ENCODE assay signal across 8 mouse cellular contexts in genomic region chr11:100395861-100396631, GRCm38 (mm10). TPM values are rescaled to one million over a fixed set of nuclear protein-coding genes. Genes with fewer than 3 reads are reported as not detected.
DNase-seq lines count a peak whose midpoint lies in the region; ATAC-seq and TF ChIP-seq lines count a peak whose summit lies in the region.

No protein-coding gene starts in this region.

- peak overlapping the region; percentile 21 for H3K9ac ChIP-seq in forebrain, embryonic 14.5 days (ENCODE audit: low read length)
- peak overlapping the region; percentile 80 for H3K9ac ChIP-seq in intestine, embryonic 14.5 days (ENCODE audit: low read length)
- no peak overlapping the region for H3K9ac ChIP-seq in liver, embryonic 14.5 days (replicated peaks)

- peaks cover 14% of the 10 kb centered on the region; the same call in 1 of the 2 replicates for H3K27me3 ChIP-seq in forebrain, embryonic 14.5 days (replicated peaks; ENCODE audit: control insufficient read depth, insufficient read depth, low read length)
- H3K27me3 ChIP-seq in intestine, embryonic 14.5 days (replicated peaks; ENCODE audit: control insufficient read depth, insufficient read depth, low read length): no peaks in the 10 kb centered on the region
- peaks cover 17% of the 10 kb centered on the region for H3K27me3 ChIP-seq in liver, embryonic 14.5 days (ENCODE audit: control insufficient read depth, insufficient read depth, low read length)

- TF ChIP-seq POLR2A in olfactory bulb, adult 2 months (IDR thresholded peaks at IDR 0.05; ENCODE audit: insufficient read depth, low read depth, low read length): no peak

- DNase-seq in cerebellum, adult 11 months: peak; percentile 69
- no peak for DNase-seq in cerebellum, postnatal 4 days (ENCODE audit: low spot score in 2 of 2)
- DNase-seq in ZHBTc4 (ENCODE audit: low read depth, low spot score): peak; percentile 78
- no peak for DNase-seq in forebrain, embryonic 14.5 days (ENCODE audit: low spot score)
- no peak for DNase-seq in intestine, embryonic 14.5 days (ENCODE audit: low spot score)
- no peak for DNase-seq in liver, embryonic 14.5 days (ENCODE audit: low read depth in 3 of 3, low spot score in 3 of 3)
- no peak for DNase-seq in layer of hippocampus, postnatal 10 days (ENCODE audit: low spot score in 2 of 2)

- H3K27ac ChIP-seq in forebrain, embryonic 14.5 days (ENCODE audit: low read depth, low read length): no peak overlapping the region
- peak overlapping the region; percentile 88 for H3K27ac ChIP-seq in intestine, embryonic 14.5 days (ENCODE audit: low read depth)
- H3K27ac ChIP-seq in liver, embryonic 14.5 days: no peak overlapping the region
- peak overlapping the region; percentile 34 for H3K27ac ChIP-seq in olfactory bulb, adult 2 months (ENCODE audit: insufficient read depth, low read depth, low read length)

- H3K4me2 ChIP-seq in forebrain, embryonic 14.5 days (ENCODE audit: low read length): peak overlapping the region; percentile 62
- H3K4me2 ChIP-seq in intestine, embryonic 14.5 days (ENCODE audit: low read length): peak overlapping the region; percentile 81
- peak overlapping the region; percentile 64 for H3K4me2 ChIP-seq in liver, embryonic 14.5 days (ENCODE audit: low read depth)

- no peak for TF ChIP-seq CTCF in liver, embryonic 14.5 days (IDR thresholded peaks at IDR 0.05; ENCODE audit: low read depth)
- TF ChIP-seq CTCF in olfactory bulb, adult 2 months (IDR thresholded peaks at IDR 0.05; ENCODE audit: insufficient read depth, low read depth, low read length): no peak

- no peaks in the 10 kb centered on the region for H3K36me3 ChIP-seq in forebrain, embryonic 14.5 days (ENCODE audit: control insufficient read depth, insufficient read depth, low read length)
- H3K36me3 ChIP-seq in intestine, embryonic 14.5 days (ENCODE audit: control insufficient read depth, insufficient read depth, low read length): no peaks in the 10 kb centered on the region
- H3K36me3 ChIP-seq in liver, embryonic 14.5 days (replicated peaks; ENCODE audit: control insufficient read depth, insufficient read depth, low read depth): no peaks in the 10 kb centered on the region

- no peak for ATAC-seq in forebrain, embryonic 14.5 days
- 0 out of 2 replicates have a peak, but pooled peaks have one; percentile 10 for ATAC-seq in intestine, embryonic 14.5 days (replicated peaks; ENCODE audit: low FRiP score, low TSS enrichment, low read depth)
- no peak for ATAC-seq in liver, embryonic 14.5 days (ENCODE audit: insufficient read depth)

- H3K9me3 ChIP-seq in forebrain, embryonic 14.5 days (replicated peaks; ENCODE audit: control insufficient read depth, low read length): no peaks in the 10 kb centered on the region
- H3K9me3 ChIP-seq in intestine, embryonic 14.5 days (ENCODE audit: control insufficient read depth, low read length): no peaks in the 10 kb centered on the region
- H3K9me3 ChIP-seq in liver, embryonic 14.5 days (ENCODE audit: control insufficient read depth, low read length): no peaks in the 10 kb centered on the region

- 27% methylated on average over 17 of the region's 17 CpGs for WGBS in forebrain, embryonic 14.5 days
- 17% methylated on average over 17 of the region's 17 CpGs for whole genome bisulfite sequencing in intestine, embryonic 14.5 days
- WGBS in liver, embryonic 14.5 days (ENCODE audit: insufficient replicate concordance): 26% methylated on average over 17 of the region's 17 CpGs
- 23% methylated on average over 17 of the region's 17 CpGs for WGBS in olfactory bulb, adult 2 months

- no peak for TF ChIP-seq EP300 in liver, embryonic 14.5 days (IDR thresholded peaks at IDR 0.05; ENCODE audit: low read depth)

- H3K4me1 ChIP-seq in forebrain, embryonic 14.5 days (ENCODE audit: control insufficient read depth, insufficient read depth, low read length): peaks cover 10% of the 10 kb centered on the region; the same call in 1 of the 2 replicates
- H3K4me1 ChIP-seq in intestine, embryonic 14.5 days (replicated peaks; ENCODE audit: control insufficient read depth, insufficient read depth, low read length): peaks cover 35% of the 10 kb centered on the region
- H3K4me1 ChIP-seq in liver, embryonic 14.5 days (replicated peaks; ENCODE audit: control insufficient read depth in 2 of 2, insufficient read depth in 2 of 2, low read length in 1 of 2): peaks cover 0 to 22% of the 10 kb centered on the region in 2 experiments; a peak in 2 of 4 replicates
- peaks cover 36% of the 10 kb centered on the region for H3K4me1 ChIP-seq in olfactory bulb, adult 2 months (ENCODE audit: control insufficient read depth, insufficient read depth, low read length)

- peak overlapping the region; percentile 69 for H3K4me3 ChIP-seq in forebrain, embryonic 14.5 days (ENCODE audit: low read depth, low read length)
- H3K4me3 ChIP-seq in intestine, embryonic 14.5 days (ENCODE audit: low read depth, low read length): peak overlapping the region; percentile 78
- H3K4me3 ChIP-seq in liver, embryonic 14.5 days (ENCODE audit: insufficient read depth in 1 of 2, low read depth in 2 of 2, low read length in 2 of 2): peak overlapping the region; percentile 31 to 60
- H3K4me3 ChIP-seq in olfactory bulb, adult 2 months (ENCODE audit: insufficient read depth, low read depth, low read length): peak overlapping the region; percentile 86

RNA-seq across cellular contexts. Expression of gene Jup, which starts 1.5 kb away (rescaled TPM):
- polyA plus RNA-seq in forebrain, embryonic 14.5 days (2014; fragmentation: Nextera tagmentation; extraction: Ambion mirVana): 33.3 and 50.8 TPM in 2 replicates
- 93.4 and 106 TPM in 2 replicates for polyA plus RNA-seq in intestine, embryonic 14.5 days (2014; fragmentation: Nextera tagmentation; extraction: Ambion mirVana)
- polyA plus RNA-seq in liver, embryonic 14.5 days (2012; rRNA removed): 8.5 and 10.5 TPM in 2 replicates
- polyA plus RNA-seq in liver, embryonic 14.5 days (2014; fragmentation: Nextera tagmentation; extraction: Ambion mirVana): 8.6 and 9.6 TPM in 2 replicates
- polyA plus RNA-seq in olfactory bulb, adult 2 months (2012; ENCODE audit: insufficient read depth, insufficient read length, low replicate concordance, missing spikeins): not detected in 2 replicates
- total RNA-seq in layer of hippocampus, postnatal 10 days (2021): 10 to 100 TPM; 46.2 to 51.1 TPM

RNA-seq across cellular contexts. Expression of gene P3h4, which starts 18.6 kb away (rescaled TPM):
- 14.5 and 16.3 TPM in 2 replicates for polyA plus RNA-seq in forebrain, embryonic 14.5 days (2014; fragmentation: Nextera tagmentation; extraction: Ambion mirVana)
- 54.8 and 55.3 TPM in 2 replicates for polyA plus RNA-seq in intestine, embryonic 14.5 days (2014; fragmentation: Nextera tagmentation; extraction: Ambion mirVana)
- 2.5 and 2.8 TPM in 2 replicates for polyA plus RNA-seq in liver, embryonic 14.5 days (2012; rRNA removed)
- polyA plus RNA-seq in liver, embryonic 14.5 days (2014; fragmentation: Nextera tagmentation; extraction: Ambion mirVana): 2.8 and 3.9 TPM in 2 replicates
- not detected in 2 replicates for polyA plus RNA-seq in olfactory bulb, adult 2 months (2012; ENCODE audit: insufficient read depth, insufficient read length, low replicate concordance, missing spikeins)
- total RNA-seq in layer of hippocampus, postnatal 10 days (2021): 1 to 10 TPM; 8.9 TPM

RNA-seq across cellular contexts. Expression of gene Fkbp10, which starts 19.5 kb away (rescaled TPM):
- polyA plus RNA-seq in forebrain, embryonic 14.5 days (2014; fragmentation: Nextera tagmentation; extraction: Ambion mirVana): 16.1 and 20.8 TPM in 2 replicates
- polyA plus RNA-seq in intestine, embryonic 14.5 days (2014; fragmentation: Nextera tagmentation; extraction: Ambion mirVana): 86.2 and 89.7 TPM in 2 replicates
- 4.4 and 5.3 TPM in 2 replicates for polyA plus RNA-seq in liver, embryonic 14.5 days (2012; rRNA removed)
- polyA plus RNA-seq in liver, embryonic 14.5 days (2014; fragmentation: Nextera tagmentation; extraction: Ambion mirVana): 5.0 and 6.3 TPM in 2 replicates
- polyA plus RNA-seq in olfactory bulb, adult 2 months (2012; ENCODE audit: insufficient read depth, insufficient read length, low replicate concordance, missing spikeins): not detected in 2 replicates
- total RNA-seq in layer of hippocampus, postnatal 10 days (2021): 10 to 100 TPM; 15.1 to 15.2 TPM

RNA-seq across cellular contexts. Expression of gene Hap1, which starts 40.1 kb away (rescaled TPM):
- polyA plus RNA-seq in forebrain, embryonic 14.5 days (2014; fragmentation: Nextera tagmentation; extraction: Ambion mirVana): 55.1 and 81.9 TPM in 2 replicates
- polyA plus RNA-seq in intestine, embryonic 14.5 days (2014; fragmentation: Nextera tagmentation; extraction: Ambion mirVana): 10.2 and 11.1 TPM in 2 replicates
- polyA plus RNA-seq in liver, embryonic 14.5 days (2012; rRNA removed): 0.23 and 0.51 TPM in 2 replicates
- 0.06 and 0.38 TPM in 2 replicates for polyA plus RNA-seq in liver, embryonic 14.5 days (2014; fragmentation: Nextera tagmentation; extraction: Ambion mirVana)
- not detected in 2 replicates for polyA plus RNA-seq in olfactory bulb, adult 2 months (2012; ENCODE audit: insufficient read depth, insufficient read length, low replicate concordance, missing spikeins)
- 100 to 1,000 TPM; 124 to 125 TPM for total RNA-seq in layer of hippocampus, postnatal 10 days (2021)

RNA-seq across cellular contexts. Expression of gene Nt5c3b, which starts 45.6 kb away (rescaled TPM):
- polyA plus RNA-seq in forebrain, embryonic 14.5 days (2014; fragmentation: Nextera tagmentation; extraction: Ambion mirVana): 99.6 and 109 TPM in 2 replicates
- 117 and 126 TPM in 2 replicates for polyA plus RNA-seq in intestine, embryonic 14.5 days (2014; fragmentation: Nextera tagmentation; extraction: Ambion mirVana)
- 10.2 and 13.0 TPM in 2 replicates for polyA plus RNA-seq in liver, embryonic 14.5 days (2012; rRNA removed)
- 15.5 and 16.3 TPM in 2 replicates for polyA plus RNA-seq in liver, embryonic 14.5 days (2014; fragmentation: Nextera tagmentation; extraction: Ambion mirVana)
- not detected in 2 replicates for polyA plus RNA-seq in olfactory bulb, adult 2 months (2012; ENCODE audit: insufficient read depth, insufficient read length, low replicate concordance, missing spikeins)
- total RNA-seq in layer of hippocampus, postnatal 10 days (2021): 10 to 100 TPM; 60.5 to 66.4 TPM

Comparison
In these comparisons a context has a peak if more than half of its experiments do, and no peak if none do; other contexts are left out.
1. DNase-seq: peak in cerebellum, adult 11 months (single experiment) and ZHBTc4 (single experiment); none in cerebellum, postnatal 4 days (0 of 2), forebrain, embryonic 14.5 days (single experiment), intestine, embryonic 14.5 days (single experiment), liver, embryonic 14.5 days (0 of 3) and layer of hippocampus, postnatal 10 days (0 of 2).
2. H3K27ac ChIP-seq: peak in intestine, embryonic 14.5 days (single experiment) and olfactory bulb, adult 2 months (single experiment); none in forebrain, embryonic 14.5 days (single experiment) and liver, embryonic 14.5 days (single experiment).
3. Peak in every context shown above with its lines, with median percentiles within 50 percentile points of each other: H3K4me2 ChIP-seq and H3K4me3 ChIP-seq.